Mouse (Mus musculus) v-Abl transformed pro-B cells (cell line): ENCODE data around the gene Mettl16.

Experiments
- in situ Hi-C, 2 experiments: fragments of 400-800 bp; cut with MboI; formaldehyde crosslinking; loops; one replicate each; pipeline ENCODE4 v1.15.1; 2025; ENCODE audit not compliant: unreplicated experiment in 2 of 2

Mettl16 gene

GRCm38 (mm10) chr11:74839860-74840715 lies 69.5 kb downstream of the Mettl16 start:
- in situ Hi-C loops: loop anchor here (10.0 to 25.0 kb wide), 3 partner anchors 285 to 1653 kb away; partner anchors contain the start of genes Ctns (in 1 of the 2), Emc6 (in 1 of the 2), Shpk (in 1 of the 2) and Tax1bp3 (in 1 of the 2)

- in situ Hi-C loops: loop anchor here (10.0 to 25.0 kb wide), 3 partner anchors 286 to 1653 kb away; partner anchors contain the start of genes Ctns (in 1 of the 2), Emc6 (in 1 of the 2), Shpk (in 1 of the 2) and Tax1bp3 (in 1 of the 2)
Measured at GRCm38 (mm10) chr11:74840739-74841138, 70.1 kb downstream of the Mettl16 start.

GRCm38 (mm10) chr11:74841366-74841765 lies 70.7 kb downstream of the Mettl16 start:
- in situ Hi-C loops: loop anchor here (10.0 to 25.0 kb wide), 3 partner anchors 287 to 1654 kb away; partner anchors contain the start of genes Ctns (in 1 of the 2), Emc6 (in 1 of the 2), Shpk (in 1 of the 2) and Tax1bp3 (in 1 of the 2)

GRCm38 (mm10) chr11:74842045-74842444 lies 71.4 kb downstream of the Mettl16 start:
- in situ Hi-C loops: loop anchor here (10.0 to 25.0 kb wide), 3 partner anchors 287 to 1655 kb away; partner anchors contain the start of genes Ctns (in 1 of the 2), Emc6 (in 1 of the 2), Shpk (in 1 of the 2) and Tax1bp3 (in 1 of the 2)

GRCm38 (mm10) chr11:74842656-74843434 lies 72.2 kb downstream of the Mettl16 start:
- in situ Hi-C loops: loop anchor here (10.0 to 25.0 kb wide), 3 partner anchors 288 to 1656 kb away; partner anchors contain the start of genes Ctns (in 1 of the 2), Emc6 (in 1 of the 2), Shpk (in 1 of the 2) and Tax1bp3 (in 1 of the 2)

- in situ Hi-C loops: loop anchor here (10.0 to 25.0 kb wide), 3 partner anchors 289 to 1656 kb away; partner anchors contain the start of genes Ctns (in 1 of the 2), Emc6 (in 1 of the 2), Shpk (in 1 of the 2) and Tax1bp3 (in 1 of the 2)
Measured at GRCm38 (mm10) chr11:74843435-74843714, 72.7 kb downstream of the Mettl16 start.

- in situ Hi-C loops: loop anchor here (10.0 to 25.0 kb wide), 3 partner anchors 289 to 1656 kb away; partner anchors contain the start of genes Ctns (in 1 of the 2), Emc6 (in 1 of the 2), Shpk (in 1 of the 2) and Tax1bp3 (in 1 of the 2)
Measured at GRCm38 (mm10) chr11:74843761-74844160, 73.1 kb downstream of the Mettl16 start.

GRCm38 (mm10) chr11:74845784-74846183 lies 75.2 kb downstream of the Mettl16 start:
- in situ Hi-C loops: loop anchor here (5.0 to 25.0 kb wide), 5 partner anchors 33 to 1658 kb away; partner anchors contain the start of genes Ctns (in 1 of the 2), Emc6 (in 1 of the 2), Shpk (in 1 of the 2) and Tax1bp3 (in 1 of the 2)

- in situ Hi-C loops: loop anchor here (5.0 to 25.0 kb wide), 5 partner anchors 36 to 1661 kb away; partner anchors contain the start of genes Ctns (in 1 of the 2), Emc6 (in 1 of the 2), Shpk (in 1 of the 2) and Tax1bp3 (in 1 of the 2)
Measured at GRCm38 (mm10) chr11:74847919-74848521, 77.4 kb downstream of the Mettl16 start.

GRCm38 (mm10) chr11:74850998-74851661 lies 80.5 kb downstream of the Mettl16 start:
- in situ Hi-C loops: no loop called here

- in situ Hi-C loops: no loop called here
Measured at GRCm38 (mm10) chr11:74857756-74858155, 87.1 kb downstream of the Mettl16 start.

- in situ Hi-C loops: no loop called here
Measured at GRCm38 (mm10) chr11:74862129-74862528, 91.5 kb downstream of the Mettl16 start.

- in situ Hi-C loops: no loop called here
Measured at GRCm38 (mm10) chr11:74863471-74863870, 92.8 kb downstream of the Mettl16 start.

GRCm38 (mm10) chr11:74864421-74864820 lies 93.8 kb downstream of the Mettl16 start:
- in situ Hi-C loops: no loop called here

- in situ Hi-C loops: no loop called here
Measured at GRCm38 (mm10) chr11:74865252-74865651, 94.6 kb downstream of the Mettl16 start.

- in situ Hi-C loops: no loop called here
Measured at GRCm38 (mm10) chr11:74866640-74867039, 96.0 kb downstream of the Mettl16 start.

GRCm38 (mm10) chr11:74867181-74867580 lies 96.6 kb downstream of the Mettl16 start:
- in situ Hi-C loops: no loop called here

- in situ Hi-C loops: no loop called here
Measured at GRCm38 (mm10) chr11:74868046-74868760, 97.6 kb downstream of the Mettl16 start.
